Mouse (Mus musculus) thymus, adult 2 months (tissue): ENCODE measurements around the gene Rab28. TPM values are rescaled to one million over a fixed set of nuclear protein-coding genes. Genes with fewer than 3 reads are reported as not detected.

ENCODE experiments used
- DNase-seq: peaks from one replicate; pipeline ENCODE4 v3.0.0; 2021
- H3K27ac ChIP-seq: fragments of 200-500 bp; 2 replicates; pipeline ENCODE4 v1.5.1; 2012; ENCODE audit warnings: low read length, control low read depth; ENCODE audit not compliant: control insufficient read depth, insufficient read depth
- H3K27me3 ChIP-seq: fragments of 200-500 bp; 2 replicates; pipeline ENCODE4 v1.6.1; 2012; ENCODE audit warnings: mild to moderate bottlenecking, low read length, moderate library complexity, mixed read lengths; ENCODE audit not compliant: control insufficient read depth, insufficient read depth
- H3K36me3 ChIP-seq: fragments of 200-500 bp; 2 replicates; pipeline ENCODE4 v1.6.1; 2012; ENCODE audit warnings: mild to moderate bottlenecking, low read length, moderate library complexity; ENCODE audit not compliant: control insufficient read depth, insufficient read depth
- H3K4me1 ChIP-seq: fragments of 200-500 bp; replicated peaks from 2 replicates; pipeline ENCODE4 v1.6.1; 2012; ENCODE audit warnings: low read length; ENCODE audit not compliant: control insufficient read depth, insufficient read depth
- H3K4me3 ChIP-seq: fragments of 200-500 bp; 2 replicates; pipeline ENCODE4 v1.5.1; 2012; ENCODE audit warnings: mild to moderate bottlenecking, low read length, control low read depth, moderate library complexity; ENCODE audit not compliant: control insufficient read depth, insufficient read depth
- CTCF ChIP-seq: fragments of 200-500 bp; IDR thresholded peaks from 2 replicates; pipeline ENCODE4 v1.5.1; 2012; ENCODE audit warnings: mild to moderate bottlenecking, control low read depth, low read length, moderate library complexity, borderline replicate concordance; ENCODE audit not compliant: control insufficient read depth, poor library complexity, insufficient read depth; ENCODE audit errors: extremely low read depth
- POLR2A ChIP-seq: fragments of 200-500 bp; IDR thresholded peaks from 2 replicates; pipeline ENCODE4 v1.6.1; 2012; ENCODE audit warnings: mild to moderate bottlenecking, low read length, control low read depth, moderate library complexity; ENCODE audit not compliant: control insufficient read depth, poor library complexity, insufficient read depth; ENCODE audit errors: extremely low read depth
- WGBS: fragments of 180-500 bp; shearing (Covaris S2); methylation state at CpG from one replicate; pipeline ENCODE4 v1.1.7; 2018; 5-methylcytosine and 5-hydroxymethylcytosine counted together
- polyA plus RNA-seq: library from polyadenylated mRNA; depleted of rRNA; stranded (reverse); fragments of >200 nt; gene quantifications from 2 replicates; pipeline ENCODE4 v1.2.3, GENCODE M21; 2012; rRNA removed

The Rab28 gene
- polyA plus RNA-seq, 1 experiment = 18.3 TPM

- no peak overlapping the region for H3K4me3 ChIP-seq
- no peak overlapping the region for H3K27ac ChIP-seq
- DNase-seq = no peak
- H3K27me3 ChIP-seq = no peaks in the 10 kb centered on the region
- TF ChIP-seq POLR2A (no peak), CTCF (no peak)
- no peaks in the 10 kb centered on the region for H3K4me1 ChIP-seq
- WGBS = 93% methylated on average over 3 of the region's 3 CpGs
- no peaks in the 10 kb centered on the region for H3K36me3 ChIP-seq
Measured at GRCm38 (mm10) chr5:41596242-41597117, 111.5 kb downstream of the Rab28 start.

DNA sequence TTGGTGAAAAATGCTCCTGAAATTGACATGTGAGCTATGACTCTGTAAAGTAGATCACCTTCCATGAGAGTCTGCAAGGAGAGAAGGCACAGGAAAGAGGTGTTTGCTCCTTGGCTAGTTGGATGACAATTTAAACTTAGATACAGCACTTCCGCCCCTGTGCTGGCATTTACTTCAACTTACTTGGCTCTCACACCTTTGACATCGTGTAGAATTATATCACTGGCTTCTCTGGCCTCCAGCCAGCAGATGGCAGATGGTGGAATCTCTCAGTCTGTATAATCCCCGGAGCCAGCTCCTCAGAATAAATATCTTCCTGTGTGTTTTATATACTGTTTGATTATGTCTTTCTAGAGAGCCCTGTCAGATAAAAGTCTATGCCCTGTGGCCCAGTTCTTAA lies 112.8 kb downstream of the Rab28 start:
- no peak for DNase-seq
- H3K27me3 ChIP-seq = no peaks in the 10 kb centered on the region
- H3K36me3 ChIP-seq = no peaks in the 10 kb centered on the region
- H3K27ac ChIP-seq = no peak overlapping the region
- TF ChIP-seq POLR2A (no peak), CTCF (no peak)
- H3K4me3 ChIP-seq = no peak overlapping the region
- H3K4me1 ChIP-seq = no peaks in the 10 kb centered on the region
- WGBS = 75% methylated on average over 3 of the region's 3 CpGs

DNA sequence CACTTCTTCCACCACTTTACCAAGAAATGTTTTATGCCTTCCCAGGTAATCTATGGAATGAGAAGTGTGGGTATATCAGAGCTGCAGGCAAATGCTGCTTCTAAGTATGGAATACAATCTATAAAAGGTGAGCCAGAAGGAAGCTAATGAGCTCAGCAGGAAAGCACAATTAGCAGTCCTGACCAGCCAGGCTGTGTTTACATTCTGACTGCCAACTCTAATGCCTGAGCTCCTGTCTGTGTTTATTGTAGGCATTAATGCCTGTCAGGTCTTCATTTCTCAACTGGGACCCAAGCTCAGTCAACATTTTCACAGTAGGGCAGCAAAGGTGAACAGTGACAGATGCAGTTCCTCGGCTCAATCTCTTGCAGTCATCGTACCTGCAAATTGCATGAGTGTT lies 129.9 kb downstream of the Rab28 start:
- Histone ChIP-seq H3K4me1 (no peaks in the 10 kb centered on the region), H3K36me3 (no peaks in the 10 kb centered on the region), H3K27ac (no peak overlapping the region), H3K4me3 (no peak overlapping the region), H3K27me3 (no peaks in the 10 kb centered on the region)
- DNase-seq = no peak
- no peak for TF ChIP-seq POLR2A
- WGBS = 90% methylated on average over 2 of the region's 2 CpGs

Other genes with a start within 250 kb of the Rab28 start
- not detected in 2 replicates for gene Nkx3-2, start 56.3 kb upstream of the Rab28 start, polyA plus RNA-seq
- gene Bod1l, start 136.2 kb upstream of the Rab28 start, polyA plus RNA-seq = 7.5 and 8.4 TPM in 2 replicates